Mouse (Mus musculus) thymus, adult 2 months (tissue): Measurements from ENCODE around the gene Zbtb9. TPM values are rescaled to one million over a fixed set of nuclear protein-coding genes. Genes with fewer than 3 reads are reported as not detected.

Source experiments
- DNase-seq: peaks from one replicate; pipeline ENCODE4 v3.0.0; 2021
- H3K27ac ChIP-seq: fragments of 200-500 bp; 2 replicates; pipeline ENCODE4 v1.5.1; 2012; ENCODE audit warnings: low read length, control low read depth; ENCODE audit not compliant: control insufficient read depth, insufficient read depth
- H3K27me3 ChIP-seq: fragments of 200-500 bp; 2 replicates; pipeline ENCODE4 v1.6.1; 2012; ENCODE audit warnings: mild to moderate bottlenecking, low read length, moderate library complexity, mixed read lengths; ENCODE audit not compliant: control insufficient read depth, insufficient read depth
- H3K36me3 ChIP-seq: fragments of 200-500 bp; 2 replicates; pipeline ENCODE4 v1.6.1; 2012; ENCODE audit warnings: mild to moderate bottlenecking, low read length, moderate library complexity; ENCODE audit not compliant: control insufficient read depth, insufficient read depth
- H3K4me1 ChIP-seq: fragments of 200-500 bp; replicated peaks from 2 replicates; pipeline ENCODE4 v1.6.1; 2012; ENCODE audit warnings: low read length; ENCODE audit not compliant: control insufficient read depth, insufficient read depth
- H3K4me3 ChIP-seq: fragments of 200-500 bp; 2 replicates; pipeline ENCODE4 v1.5.1; 2012; ENCODE audit warnings: mild to moderate bottlenecking, low read length, control low read depth, moderate library complexity; ENCODE audit not compliant: control insufficient read depth, insufficient read depth
- CTCF ChIP-seq: fragments of 200-500 bp; IDR thresholded peaks from 2 replicates; pipeline ENCODE4 v1.5.1; 2012; ENCODE audit warnings: mild to moderate bottlenecking, control low read depth, low read length, moderate library complexity, borderline replicate concordance; ENCODE audit not compliant: control insufficient read depth, poor library complexity, insufficient read depth; ENCODE audit errors: extremely low read depth
- POLR2A ChIP-seq: fragments of 200-500 bp; IDR thresholded peaks from 2 replicates; pipeline ENCODE4 v1.6.1; 2012; ENCODE audit warnings: mild to moderate bottlenecking, low read length, control low read depth, moderate library complexity; ENCODE audit not compliant: control insufficient read depth, poor library complexity, insufficient read depth; ENCODE audit errors: extremely low read depth
- WGBS: fragments of 180-500 bp; shearing (Covaris S2); methylation state at CpG from one replicate; pipeline ENCODE4 v1.1.7; 2018; 5-methylcytosine and 5-hydroxymethylcytosine counted together
- polyA plus RNA-seq: library from polyadenylated mRNA; depleted of rRNA; stranded (reverse); fragments of >200 nt; gene quantifications from 2 replicates; pipeline ENCODE4 v1.2.3, GENCODE M21; 2012

The Zbtb9 gene
- polyA plus RNA-seq, 1 experiment = 54.6 TPM

DNA sequence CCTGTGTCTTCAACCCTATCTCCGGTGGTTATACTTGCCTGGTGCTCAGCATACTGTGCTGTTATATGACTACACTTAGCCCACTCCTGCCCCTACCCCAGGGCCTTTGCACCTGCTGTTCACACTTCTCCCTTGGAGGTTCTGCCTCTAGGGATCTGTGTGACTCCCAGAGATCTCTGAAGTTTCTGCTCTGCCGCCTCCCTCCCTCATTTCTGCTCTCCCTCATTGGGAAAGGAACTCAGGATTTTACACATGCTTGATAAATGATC lies 68.8 kb downstream of the Zbtb9 start:
- Histone ChIP-seq H3K4me3 (no peak overlapping the region), H3K27ac (no peak overlapping the region), H3K4me1 (peaks cover 47% of the 10 kb centered on the region), H3K36me3 (no peaks in the 10 kb centered on the region), H3K27me3 (no peaks in the 10 kb centered on the region)
- TF ChIP-seq POLR2A (no peak), CTCF (no peak)
- WGBS = 75% methylated on average over 2 of the region's 2 CpGs
- no peak for DNase-seq

DNA sequence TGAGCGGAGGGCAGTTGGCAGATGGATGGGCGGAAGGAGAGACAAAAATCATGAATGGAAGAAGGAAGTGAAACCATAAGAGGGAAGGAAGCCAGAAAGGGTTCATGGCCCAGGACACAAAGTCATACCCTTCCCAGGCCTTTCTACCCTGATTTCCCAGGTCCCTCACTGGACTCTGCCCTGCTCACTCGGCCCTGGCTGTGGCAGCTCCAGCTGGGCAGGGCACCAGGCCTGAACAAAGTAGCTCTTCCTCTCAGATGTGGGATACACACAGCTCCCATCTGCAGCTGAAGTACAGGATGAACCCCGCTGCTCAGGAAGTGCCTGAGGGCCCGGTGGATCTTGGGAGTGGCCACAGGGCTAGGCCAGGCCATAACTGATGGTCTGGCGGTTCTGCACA lies 69.9 kb downstream of the Zbtb9 start:
- Histone ChIP-seq H3K27ac (no peak overlapping the region; the same call in 1 of the 2 replicates), H3K4me1 (peaks cover 47% of the 10 kb centered on the region), H3K4me3 (no peak overlapping the region), H3K27me3 (no peaks in the 10 kb centered on the region), H3K36me3 (no peaks in the 10 kb centered on the region)
- WGBS = 43% methylated on average over 6 of the region's 6 CpGs
- TF ChIP-seq POLR2A (no peak), CTCF (no peak)
- no peak for DNase-seq

DNA sequence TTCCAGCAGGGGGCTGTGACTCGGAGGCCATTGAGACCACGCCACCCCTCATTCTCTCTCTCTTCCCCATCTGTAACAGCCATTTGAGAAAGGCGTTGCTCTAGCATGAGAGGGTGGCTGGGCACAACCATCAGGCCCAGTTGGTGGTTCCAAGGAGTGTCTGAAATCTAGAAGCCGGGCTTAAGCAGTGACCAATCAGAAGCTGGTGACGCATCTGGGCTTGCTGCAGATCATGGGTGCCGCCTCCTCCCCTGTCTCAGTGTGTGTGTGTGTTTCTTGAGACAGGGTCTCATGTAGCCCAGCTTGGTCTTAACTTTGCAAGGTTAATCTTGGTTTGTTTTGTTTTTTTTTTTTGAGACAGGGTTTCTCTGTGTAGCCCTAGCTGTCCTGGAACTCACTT lies 72.2 kb downstream of the Zbtb9 start:
- H3K27ac ChIP-seq = no peak overlapping the region
- H3K36me3 ChIP-seq = no peaks in the 10 kb centered on the region
- no peaks in the 10 kb centered on the region for H3K27me3 ChIP-seq
- DNase-seq = no peak
- peaks cover 36% of the 10 kb centered on the region for H3K4me1 ChIP-seq
- no peak for TF ChIP-seq POLR2A
- TF ChIP-seq CTCF = no peak
- 96% methylated on average over 6 of the region's 6 CpGs for WGBS
- no peak overlapping the region for H3K4me3 ChIP-seq

DNA sequence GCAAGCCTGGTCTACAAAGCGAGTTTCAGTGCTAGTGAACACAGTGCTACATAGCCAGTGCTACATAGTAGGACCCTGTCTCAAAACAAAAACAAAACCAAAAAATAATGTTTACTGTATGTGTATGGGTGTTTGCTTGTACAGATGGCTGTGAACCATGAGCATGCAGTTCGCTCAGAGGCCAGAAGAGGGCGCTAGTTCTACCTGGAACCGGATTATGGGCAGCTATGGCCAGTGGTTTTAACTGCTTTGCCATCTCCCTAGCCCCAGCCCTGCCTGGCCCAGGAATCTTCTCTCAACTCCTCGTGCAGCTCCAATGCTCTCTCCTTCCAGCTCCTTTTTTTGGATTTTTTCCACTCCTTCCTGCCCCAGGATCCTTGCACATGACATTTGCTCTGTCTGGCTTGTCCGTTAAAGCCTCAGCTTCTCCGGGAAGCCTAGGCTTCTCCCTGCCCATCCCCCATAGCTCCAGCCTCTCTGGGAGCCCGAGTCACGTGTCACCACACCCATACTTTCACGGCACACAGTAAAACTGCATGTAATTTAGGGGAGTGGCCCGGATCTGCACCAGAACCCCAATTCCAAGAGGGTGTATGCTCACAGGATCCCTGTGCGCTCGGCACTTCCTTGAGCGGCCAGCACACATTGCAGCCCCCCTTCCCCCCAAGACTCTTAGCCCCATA lies 74.9 kb downstream of the Zbtb9 start:
- H3K27me3 ChIP-seq = no peaks in the 10 kb centered on the region
- peaks cover 27% of the 10 kb centered on the region for H3K4me1 ChIP-seq
- H3K36me3 ChIP-seq = no peaks in the 10 kb centered on the region
- 95% methylated on average over 14 of the region's 14 CpGs for WGBS
- no peak for DNase-seq
- no peak overlapping the region for H3K4me3 ChIP-seq
- TF ChIP-seq POLR2A (no peak), CTCF (0 out of 2 replicates have a peak, but pooled peaks have one; percentile 42)
- no peak overlapping the region for H3K27ac ChIP-seq

DNA sequence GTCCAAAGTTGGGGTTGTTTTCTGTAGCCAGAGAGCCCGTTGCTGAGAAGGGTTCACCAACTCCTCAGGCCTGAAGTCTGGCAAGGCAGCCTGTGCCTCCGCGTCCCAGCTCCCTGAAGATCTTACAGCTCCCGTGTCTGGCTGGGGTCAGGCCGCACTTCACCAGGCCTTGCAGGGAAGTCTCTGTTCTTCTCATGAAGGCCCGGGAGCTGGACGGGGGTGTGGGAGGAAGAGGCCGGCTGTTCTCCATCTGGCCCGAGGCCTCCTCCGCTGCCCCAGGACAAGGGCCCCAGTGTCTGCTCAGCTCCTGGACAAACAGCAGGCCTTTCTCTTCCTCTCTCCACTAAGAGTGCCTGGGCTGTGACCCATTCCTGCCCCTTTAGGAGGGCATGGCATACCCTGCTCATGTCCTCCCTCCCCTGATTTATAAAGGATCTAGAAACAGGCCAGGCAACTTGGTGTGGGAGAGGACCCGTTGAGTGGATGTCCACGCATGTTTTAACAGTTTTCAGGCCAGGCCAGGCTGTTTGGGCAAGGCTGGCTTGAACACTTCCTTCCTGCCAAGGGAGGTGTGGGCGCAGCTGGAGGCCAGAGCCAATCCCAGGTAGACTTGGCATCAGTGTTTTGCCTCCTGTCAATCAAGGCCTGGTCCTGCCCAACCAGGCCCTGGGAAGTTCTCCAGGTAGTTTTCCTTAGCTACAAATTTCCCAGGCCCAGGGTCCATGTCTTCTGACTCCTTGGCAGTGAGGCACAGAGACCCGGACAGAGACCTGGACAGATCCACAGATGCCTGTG lies 75.7 kb downstream of the Zbtb9 start:
- Histone ChIP-seq H3K4me1 (peaks cover 19% of the 10 kb centered on the region), H3K36me3 (no peaks in the 10 kb centered on the region), H3K27ac (no peak overlapping the region), H3K4me3 (no peak overlapping the region), H3K27me3 (no peaks in the 10 kb centered on the region)
- no peak for DNase-seq
- WGBS = 87% methylated on average over 14 of the region's 14 CpGs
- TF ChIP-seq CTCF (no peak), POLR2A (no peak)

DNA sequence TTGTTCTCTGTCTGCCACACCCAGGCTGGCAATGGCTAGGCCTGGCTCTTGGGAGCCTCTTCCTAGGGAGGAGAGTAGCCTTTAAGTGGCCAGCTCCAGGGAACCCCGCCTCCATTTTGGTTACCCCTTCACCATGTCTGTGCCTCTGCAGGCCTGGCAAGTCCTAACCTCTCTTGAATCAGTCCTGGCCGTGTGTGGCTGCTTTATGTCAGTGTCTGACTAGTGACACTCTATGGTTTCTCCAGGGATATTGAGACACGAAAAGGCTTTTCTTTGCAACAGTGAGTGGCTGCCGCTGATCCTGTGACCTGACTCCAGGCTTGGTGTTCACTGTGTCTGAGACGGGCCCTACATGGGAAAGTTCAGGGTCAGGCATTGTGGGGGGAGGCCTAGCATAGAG lies 77.9 kb downstream of the Zbtb9 start:
- DNase-seq = no peak
- no peaks in the 10 kb centered on the region for H3K36me3 ChIP-seq
- no peak overlapping the region for H3K27ac ChIP-seq
- H3K4me3 ChIP-seq = no peak overlapping the region
- H3K4me1 ChIP-seq = peaks cover 13% of the 10 kb centered on the region
- no peaks in the 10 kb centered on the region for H3K27me3 ChIP-seq
- no peak for TF ChIP-seq CTCF
- WGBS = 90% methylated on average over 5 of the region's 5 CpGs
